Mouse (Mus musculus) spleen, postnatal 36 days (tissue): ENCODE measurements around the gene Ccni.

Experiments used
- DNase-seq, 2 experiments: peaks; one replicate each; pipeline ENCODE4 v3.0.0; 2022; ENCODE audit warnings: low spot score in 2 of 2, mixed read lengths in 1 of 2

The Ccni gene

GRCm38 (mm10) chr5:93136956-93137586, 69.2 kb downstream of the Ccni start:
- peak; percentile 86 to 88 for DNase-seq

- no peak for DNase-seq
These were observed 70.8 kb downstream of the Ccni start for GRCm38 (mm10) chr5:93135368-93136107.

GRCm38 (mm10) chr5:93133445-93134244, 72.7 kb downstream of the Ccni start:
- DNase-seq = no peak
